Comparison of ENCODE assay signal across 8 mouse cellular contexts in the genomic region with DNA sequence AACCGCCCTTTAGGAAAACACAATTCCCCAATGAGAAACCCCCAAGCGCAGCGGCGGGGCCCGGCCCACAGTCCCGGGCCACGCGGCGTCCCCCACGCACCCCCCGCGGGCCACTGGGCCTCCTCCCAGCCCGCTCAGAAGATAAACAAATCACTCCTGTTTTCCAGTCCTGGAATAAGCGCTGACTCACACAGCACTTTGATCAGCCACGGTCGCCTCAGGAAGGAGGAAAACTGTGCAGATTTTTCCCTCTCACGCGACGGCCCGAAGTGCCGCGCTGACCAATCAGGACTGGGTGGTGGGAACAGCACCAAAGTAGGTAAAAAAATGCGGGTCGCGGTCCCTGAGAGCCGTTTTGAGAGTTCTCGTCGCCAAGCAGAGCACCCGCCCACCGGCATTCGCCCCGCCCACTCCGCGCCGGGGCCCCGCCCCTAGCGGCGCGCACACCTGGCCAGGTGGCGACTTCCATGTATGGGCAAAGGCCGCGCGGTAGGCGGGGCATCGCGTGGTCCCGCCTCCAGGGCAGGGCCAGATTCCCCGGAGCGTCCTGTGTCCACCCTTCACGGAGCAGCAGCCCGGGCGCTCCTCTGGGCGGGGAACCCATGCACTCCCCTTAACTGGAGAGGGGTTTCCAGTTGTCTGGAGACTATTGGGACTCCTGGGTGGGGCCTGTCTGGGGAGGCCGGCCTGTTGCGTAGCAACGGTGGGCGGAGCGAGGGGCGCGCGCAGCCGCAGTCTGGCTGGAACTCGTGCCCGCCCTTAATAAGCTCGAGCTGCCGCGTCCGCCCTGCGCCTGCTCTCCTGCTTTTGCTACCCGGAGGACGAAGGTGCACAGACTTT. TPM values are rescaled to one million over a fixed set of nuclear protein-coding genes. Genes with fewer than 3 reads are reported as not detected.
A peak's percentile ranks its signal among the peaks of the same experiment; 100 is the strongest.
DNase-seq lines count a peak whose midpoint lies in the region; ATAC-seq and TF ChIP-seq lines count a peak whose summit lies in the region.

Gene Dstn (plus strand): TSS at position 561 of the 840 bp plus-strand sequence.

- H3K4me2 ChIP-seq in kidney, embryonic 15.5 days: peak within 1 kb of the TSS; percentile 73

- TF ChIP-seq POLR2A in bone marrow macrophage, adult 2 months (IDR thresholded peaks at IDR 0.05; ENCODE audit: borderline replicate concordance, low read depth, low read length): no peak; the same call in 1 of the 2 replicates
- TF ChIP-seq POLR2A in embryonic fibroblast, embryonic 13.5 days (IDR thresholded peaks at IDR 0.05; ENCODE audit: low read depth, low read length): peak; percentile 100

- H3K27me3 ChIP-seq in heart, embryonic 10.5 days (ENCODE audit: insufficient read depth, poor library complexity, severe bottlenecking): no peaks in the 10 kb centered on the region
- H3K27me3 ChIP-seq in kidney, embryonic 15.5 days: no peaks in the 10 kb centered on the region

- DNase-seq in A20 (ENCODE audit: low read depth, low spot score): peak; percentile 97
- DNase-seq in heart, embryonic 10.5 days (ENCODE audit: low spot score): peak; percentile 99
- DNase-seq in liver: peak; percentile 96
- DNase-seq in spleen, postnatal 4 days (ENCODE audit: low spot score in 2 of 2): peak; percentile 96 to 98

- H3K36me3 ChIP-seq in heart, embryonic 10.5 days: no peaks in the 10 kb centered on the region
- H3K36me3 ChIP-seq in kidney, embryonic 15.5 days: no peaks in the 10 kb centered on the region

- peak within 1 kb of the TSS; percentile 86 for H3K9ac ChIP-seq in kidney, embryonic 15.5 days

- peak within 1 kb of the TSS; percentile 91 for H3K4me3 ChIP-seq in bone marrow macrophage, adult 2 months (ENCODE audit: insufficient read depth, low read length)
- H3K4me3 ChIP-seq in embryonic fibroblast, embryonic 13.5 days (ENCODE audit: insufficient read depth, low read length): peak within 1 kb of the TSS; percentile 93
- H3K4me3 ChIP-seq in heart, embryonic 10.5 days: peak within 1 kb of the TSS; percentile 78
- H3K4me3 ChIP-seq in kidney, embryonic 15.5 days (replicated peaks): peak within 1 kb of the TSS; percentile 84

- ATAC-seq in kidney, embryonic 15.5 days (replicated peaks; ENCODE audit: low FRiP score): peak; percentile 99
- ATAC-seq in monocyte, adult 5-6 weeks (replicated peaks; ENCODE audit: insufficient number of reproducible peaks, low FRiP score, low TSS enrichment, poor library complexity, severe bottlenecking): peak; percentile 84

- H3K4me1 ChIP-seq in bone marrow macrophage, adult 2 months (ENCODE audit: control insufficient read depth, insufficient read depth, low read length): peaks cover 16% of the 10 kb centered on the region
- no peaks in the 10 kb centered on the region for H3K4me1 ChIP-seq in embryonic fibroblast, embryonic 13.5 days (ENCODE audit: control insufficient read depth, insufficient read depth, low read length)
- H3K4me1 ChIP-seq in heart, embryonic 10.5 days: peaks cover 19% of the 10 kb centered on the region
- H3K4me1 ChIP-seq in kidney, embryonic 15.5 days: peaks cover 35% of the 10 kb centered on the region

- H3K27ac ChIP-seq in bone marrow macrophage, adult 2 months (ENCODE audit: insufficient read depth, low read depth, low read length): peak within 1 kb of the TSS; percentile 87
- H3K27ac ChIP-seq in embryonic fibroblast, embryonic 13.5 days (ENCODE audit: insufficient read depth, low read length): peak within 1 kb of the TSS; percentile 95
- H3K27ac ChIP-seq in heart, embryonic 10.5 days: peak within 1 kb of the TSS; percentile 98
- H3K27ac ChIP-seq in kidney, embryonic 15.5 days: peak within 1 kb of the TSS; percentile 99

- WGBS in heart, embryonic 10.5 days: under 1% methylated on average over 64 of the region's 71 CpGs
- WGBS in kidney, embryonic 15.5 days: under 1% methylated on average over 69 of the region's 71 CpGs

- no peaks in the 10 kb centered on the region for H3K9me3 ChIP-seq in heart, embryonic 10.5 days
- H3K9me3 ChIP-seq in kidney, embryonic 15.5 days (replicated peaks): no peaks in the 10 kb centered on the region

- TF ChIP-seq CTCF in bone marrow macrophage, adult 2 months (IDR thresholded peaks at IDR 0.05; ENCODE audit: low read depth, low read length): no peak
- no peak for TF ChIP-seq CTCF in embryonic fibroblast, embryonic 13.5 days (IDR thresholded peaks at IDR 0.05; ENCODE audit: borderline replicate concordance, insufficient read depth, low read length)

RNA-seq across cellular contexts. Expression of gene Dstn, which starts in this region (rescaled TPM):
- polyA plus RNA-seq in bone marrow macrophage, adult 2 months (2012; ENCODE audit: insufficient read depth, insufficient read length, missing spikeins): 177 and 179 TPM in 2 replicates
- polyA plus RNA-seq in embryonic fibroblast, embryonic 13.5 days (2011; ENCODE audit: insufficient read length, low read depth, missing spikeins): 875 and 1,137 TPM in 2 replicates
- 746 and 989 TPM in 2 replicates for polyA plus RNA-seq in heart, embryonic 10.5 days (2016; fragmentation: Nextera tagmentation; extraction: Ambion mirVana)
- 387 and 407 TPM in 2 replicates for polyA plus RNA-seq in kidney, embryonic 15.5 days (2015; fragmentation: Nextera tagmentation; extraction: Ambion mirVana)
- total RNA-seq in monocyte, adult 5-6 weeks (2017): 109 to 168 TPM (median 146 TPM) in 3 replicates

Comparison
In these comparisons a context has a peak if more than half of its experiments do, and no peak if none do; other contexts are left out.
1. Peak in every context shown above with its lines: DNase-seq, ATAC-seq, H3K4me3 ChIP-seq and H3K27ac ChIP-seq.